Mouse (Mus musculus) kidney, embryonic 16.5 days (tissue): ENCODE data around the gene Igf2bp1. TPM values are rescaled to one million over a fixed set of nuclear protein-coding genes. Genes with fewer than 3 reads are reported as not detected.

Experiments
- ATAC-seq: fragments of 200-750 bp; cut with Nextera tagmentation; 2 replicates; pipeline ENCODE4 v1.8.0; 2017; ENCODE audit warnings: moderate TSS enrichment; ENCODE audit not compliant: low FRiP score, low TSS enrichment
- H3K27ac ChIP-seq: fragments of 300-500 bp; sonication (generic); 2 replicates; pipeline ENCODE4 v1.5.1; 2014; ENCODE audit warnings: low read length
- H3K27me3 ChIP-seq: fragments of 300-500 bp; sonication (generic); 2 replicates; pipeline ENCODE4 v1.6.1; 2014; ENCODE audit warnings: low read length, control low read depth, mixed read lengths; ENCODE audit not compliant: insufficient read depth
- H3K36me3 ChIP-seq: fragments of 300-500 bp; sonication (generic); 2 replicates; pipeline ENCODE4 v1.6.1; 2014; ENCODE audit warnings: low read length, control low read depth, mixed read lengths; ENCODE audit not compliant: insufficient read depth
- H3K4me1 ChIP-seq: fragments of 300-500 bp; sonication (generic); 2 replicates; pipeline ENCODE4 v1.6.1; 2014; ENCODE audit warnings: low read length, control low read depth, mixed read lengths; ENCODE audit not compliant: insufficient read depth
- H3K4me2 ChIP-seq: fragments of 300-500 bp; sonication (generic); replicated peaks from 2 replicates; pipeline ENCODE4 v1.6.1; 2014; ENCODE audit warnings: low read depth, low read length
- H3K4me3 ChIP-seq: fragments of 300-500 bp; sonication (generic); 2 replicates; pipeline ENCODE4 v1.5.1; 2014; ENCODE audit warnings: mild to moderate bottlenecking, low read length
- H3K9ac ChIP-seq: fragments of 300-500 bp; sonication (generic); replicated peaks from 2 replicates; pipeline ENCODE4 v1.6.1; 2014; ENCODE audit warnings: low read length
- H3K9me3 ChIP-seq: fragments of 300-500 bp; sonication (generic); 2 replicates; pipeline ENCODE4 v1.6.1; 2016; ENCODE audit warnings: low read length, control low read depth
- WGBS: fragments of 180-500 bp; shearing (Covaris S2); extraction: QIAGEN DNeasy Blood & Tissue Kit; methylation state at CpG from one replicate; pipeline ENCODE4 v1.1.7; 2014; 5-methylcytosine and 5-hydroxymethylcytosine counted together
- polyA plus RNA-seq: library from polyadenylated mRNA; unstranded; fragments of >200 nt; fragmentation: Nextera tagmentation; extraction: Ambion mirVana; gene quantifications from 2 replicates; pipeline ENCODE4 v1.2.1, GENCODE M21; 2015

Gene Igf2bp1
- polyA plus RNA-seq, 1 experiment from 2014 or later: 57.2 TPM

DNA sequence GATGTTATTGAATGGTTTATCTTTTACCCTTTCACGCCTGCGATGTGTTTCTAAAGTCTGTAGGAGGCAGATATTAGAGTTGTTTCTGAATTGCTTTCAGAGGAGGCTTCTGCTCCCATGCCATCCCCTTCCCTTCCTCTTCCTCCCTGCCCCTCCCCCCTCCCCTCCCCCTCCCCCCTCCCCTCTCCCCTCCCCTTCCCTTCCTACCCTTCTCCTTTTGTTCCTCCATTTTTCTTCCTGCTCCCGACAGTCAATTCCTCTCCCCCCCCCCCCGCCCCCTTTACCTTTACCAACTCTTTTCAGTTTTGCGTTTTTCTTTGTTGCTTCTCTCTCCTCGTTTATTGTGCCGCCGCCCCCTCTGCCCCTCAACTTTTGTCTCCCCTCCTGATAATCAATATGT is 6.2 kb upstream of the Igf2bp1 start:
- Histone ChIP-seq H3K4me1 (peaks cover 10% of the 10 kb centered on the region; the same call in 1 of the 2 replicates), H3K4me2 (no peak overlapping the region), H3K4me3 (no peak overlapping the region), H3K36me3 (no peaks in the 10 kb centered on the region), H3K27ac (no peak overlapping the region), H3K27me3 (peaks cover 16% of the 10 kb centered on the region), H3K9ac (no peak overlapping the region), H3K9me3 (no peaks in the 10 kb centered on the region)
- ATAC-seq: no peak
- 9% methylated on average over 5 of the region's 8 CpGs for WGBS

DNA sequence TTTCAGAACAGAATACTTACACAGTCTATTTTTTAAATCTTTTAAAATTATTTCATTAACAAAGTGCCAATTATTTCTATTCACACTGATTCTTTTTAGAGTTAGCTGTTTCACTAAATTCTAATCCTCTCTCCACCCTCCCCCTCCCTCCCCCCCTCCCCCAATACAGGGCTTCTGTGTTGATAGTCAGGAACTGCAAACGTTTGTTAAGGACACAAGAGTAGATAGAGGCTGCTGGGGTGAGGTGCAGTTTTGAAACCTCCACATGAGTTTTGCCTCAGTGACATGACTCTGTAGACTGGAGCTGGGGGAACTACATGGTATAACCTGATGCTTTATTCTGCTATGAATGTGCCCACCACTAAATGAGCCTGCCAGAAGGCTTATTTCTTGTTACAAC is 3.1 kb upstream of the Igf2bp1 start:
- H3K4me1 ChIP-seq: peaks cover 14% of the 10 kb centered on the region; the same call in 1 of the 2 replicates
- no peak overlapping the region for H3K27ac ChIP-seq
- H3K9me3 ChIP-seq: no peaks in the 10 kb centered on the region
- peaks cover 16% of the 10 kb centered on the region for H3K27me3 ChIP-seq
- no peak overlapping the region for H3K9ac ChIP-seq
- ATAC-seq: no peak
- no peaks in the 10 kb centered on the region for H3K36me3 ChIP-seq
- H3K4me2 ChIP-seq: no peak overlapping the region
- no peak overlapping the region for H3K4me3 ChIP-seq
- WGBS: 9% methylated on average over 1 of the region's 1 CpGs

- H3K9me3 ChIP-seq: no peaks in the 10 kb centered on the region
- H3K4me3 ChIP-seq: peak overlapping the region; percentile 90
- peaks cover 11% of the 10 kb centered on the region; the same call in 1 of the 2 replicates for H3K27me3 ChIP-seq
- H3K27ac ChIP-seq: peak overlapping the region; percentile 96
- ATAC-seq: no peak; the same call in 1 of the 2 replicates
- H3K9ac ChIP-seq: peak overlapping the region; percentile 97
- H3K4me2 ChIP-seq: peak overlapping the region; percentile 98
- WGBS: under 1% methylated on average over 33 of the region's 33 CpGs
- peaks cover 23% of the 10 kb centered on the region for H3K4me1 ChIP-seq
- H3K36me3 ChIP-seq: no peaks in the 10 kb centered on the region
Observed at GRCm38 (mm10) chr11:96007516-96008235, 1.9 kb upstream of the Igf2bp1 start.

DNA sequence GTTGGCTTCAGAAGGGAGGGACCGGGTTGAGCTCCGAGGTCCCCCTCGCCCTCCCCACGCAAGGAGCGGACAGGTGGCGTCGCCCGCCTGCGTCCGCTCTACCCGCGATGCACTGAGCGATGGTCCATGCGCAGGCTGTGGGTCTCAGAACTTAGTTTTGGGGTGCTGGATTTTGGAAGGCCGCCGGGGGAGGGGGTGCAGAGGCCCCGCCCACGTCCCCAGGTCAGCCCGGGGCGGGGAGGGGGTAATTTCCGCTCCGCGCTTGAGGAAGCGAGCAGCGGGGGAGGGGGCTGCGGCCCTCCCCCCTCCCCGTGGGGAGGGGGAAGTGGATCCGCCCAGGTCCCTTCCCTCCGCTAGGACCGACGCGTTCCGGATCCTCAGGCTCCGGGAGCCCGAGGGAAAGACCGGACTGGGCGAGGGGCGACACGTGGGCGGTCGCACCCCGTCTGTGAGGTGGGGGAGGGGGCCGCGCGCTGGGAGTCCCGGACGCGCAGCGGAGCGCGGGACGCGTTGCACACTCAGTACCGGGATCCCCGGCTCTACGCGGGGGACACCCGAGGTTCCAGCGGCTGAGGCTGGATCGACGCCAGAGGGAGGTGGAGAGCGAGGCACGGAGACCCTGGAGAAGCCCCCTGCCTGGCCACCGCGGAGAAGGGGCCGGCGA is 1.2 kb upstream of the Igf2bp1 start:
- ATAC-seq: peak; percentile 75
- peak overlapping the region; percentile 97 for H3K9ac ChIP-seq
- H3K4me2 ChIP-seq: peak overlapping the region; percentile 98
- no peaks in the 10 kb centered on the region for H3K36me3 ChIP-seq
- H3K4me3 ChIP-seq: peak overlapping the region; percentile 90
- H3K27ac ChIP-seq: peak overlapping the region; percentile 96
- WGBS: under 1% methylated on average over 55 of the region's 67 CpGs
- H3K4me1 ChIP-seq: peaks cover 30% of the 10 kb centered on the region
- H3K9me3 ChIP-seq: no peaks in the 10 kb centered on the region
- H3K27me3 ChIP-seq: peaks cover 8% of the 10 kb centered on the region; the same call in 1 of the 2 replicates

DNA sequence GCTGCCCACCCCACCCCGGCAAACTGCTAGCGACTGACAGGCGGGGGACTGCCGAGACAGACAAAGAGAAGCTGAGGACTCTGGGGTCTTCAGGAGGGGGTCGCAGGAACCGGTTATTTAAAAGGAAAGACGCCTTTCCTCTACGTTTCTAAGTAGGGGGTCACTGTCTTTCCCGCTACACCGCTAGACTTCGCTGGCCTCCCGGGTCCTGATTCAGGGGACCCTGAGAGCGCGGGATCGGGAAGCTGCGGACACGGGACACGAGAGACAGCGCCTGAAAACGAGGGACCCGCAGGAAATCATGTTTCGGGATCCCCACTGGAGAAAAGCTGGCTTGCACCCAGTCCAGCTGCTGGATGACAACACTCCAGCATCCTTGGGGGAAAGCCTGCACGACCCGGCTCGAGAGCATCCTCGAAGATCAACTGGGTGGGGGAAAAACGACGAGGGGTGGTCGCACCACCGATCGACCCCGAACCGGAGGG is 669 bp upstream of the Igf2bp1 start:
- 0% methylated on average over 33 of the region's 33 CpGs for WGBS
- peak overlapping the region; percentile 90 for H3K4me3 ChIP-seq
- peak overlapping the region; percentile 96 for H3K27ac ChIP-seq
- 0 out of 2 replicates have a peak, but pooled peaks have one; percentile 25 for ATAC-seq
- peak overlapping the region; percentile 97 for H3K9ac ChIP-seq
- H3K9me3 ChIP-seq: no peaks in the 10 kb centered on the region
- peak overlapping the region; percentile 98 for H3K4me2 ChIP-seq
- H3K4me1 ChIP-seq: peaks cover 36% of the 10 kb centered on the region
- H3K36me3 ChIP-seq: no peaks in the 10 kb centered on the region
- H3K27me3 ChIP-seq: peaks cover 7% of the 10 kb centered on the region; the same call in 1 of the 2 replicates

- Histone ChIP-seq H3K4me2 (peak overlapping the region; percentile 98), H3K27me3 (peaks cover 3% of the 10 kb centered on the region; the same call in 1 of the 2 replicates), H3K4me3 (peak overlapping the region; percentile 90), H3K27ac (peak overlapping the region; percentile 96), H3K36me3 (no peaks in the 10 kb centered on the region), H3K9me3 (no peaks in the 10 kb centered on the region), H3K9ac (peak overlapping the region; percentile 97), H3K4me1 (peaks cover 48% of the 10 kb centered on the region)
- ATAC-seq: peak; percentile 35
- 0% methylated on average over 49 of the region's 57 CpGs for WGBS
Observed at GRCm38 (mm10) chr11:96004793-96005402, 842 bp downstream of the Igf2bp1 start.

- H3K4me1 ChIP-seq: peaks cover 49% of the 10 kb centered on the region
- WGBS: 0% methylated on average over 32 of the region's 32 CpGs
- no peaks in the 10 kb centered on the region for H3K9me3 ChIP-seq
- peak overlapping the region; percentile 97 for H3K9ac ChIP-seq
- no peaks in the 10 kb centered on the region for H3K36me3 ChIP-seq
- peak overlapping the region; percentile 96 for H3K27ac ChIP-seq
- H3K4me3 ChIP-seq: peak overlapping the region; percentile 90
- peaks cover 3% of the 10 kb centered on the region; the same call in 1 of the 2 replicates for H3K27me3 ChIP-seq
- H3K4me2 ChIP-seq: peak overlapping the region; percentile 98
- no peak for ATAC-seq
Observed at GRCm38 (mm10) chr11:96003969-96004792, 1.6 kb downstream of the Igf2bp1 start.

DNA sequence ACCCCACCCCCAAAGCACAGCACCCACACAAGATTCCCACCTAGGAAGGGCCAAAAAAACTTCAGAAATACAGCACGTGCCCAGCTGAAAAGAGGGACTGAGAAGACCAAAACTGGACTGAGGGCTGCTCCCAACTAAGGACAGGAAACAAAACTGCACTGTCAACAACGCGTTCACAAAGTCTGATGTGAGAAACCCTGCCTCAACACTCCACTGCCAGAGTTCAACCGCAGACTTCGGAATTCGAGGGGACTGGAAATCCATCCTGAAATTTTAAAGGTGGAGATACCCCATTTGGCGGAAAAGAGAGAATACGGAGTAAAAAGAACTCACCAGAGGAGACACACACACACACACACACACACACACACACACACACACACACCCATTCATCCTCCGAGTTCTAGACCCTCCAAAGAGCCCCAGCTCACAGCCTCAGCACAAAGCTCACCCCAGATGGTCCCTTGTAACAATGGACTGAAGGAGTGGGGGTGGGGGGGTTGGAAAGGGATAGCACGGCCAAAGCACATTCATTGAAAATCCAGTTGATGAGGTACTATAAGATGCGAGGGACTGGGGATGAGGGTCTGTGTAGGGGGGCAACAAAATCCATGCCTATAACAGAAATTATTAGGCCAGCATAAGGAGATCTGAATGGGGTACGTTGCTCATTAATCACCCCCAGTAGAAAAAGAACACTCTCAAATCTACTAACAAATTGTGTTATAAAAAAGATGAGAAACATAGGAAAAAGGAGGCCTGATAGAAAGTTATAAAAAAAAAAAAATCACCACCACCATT is 2.4 kb downstream of the Igf2bp1 start:
- H3K9me3 ChIP-seq: no peaks in the 10 kb centered on the region
- peaks cover 51% of the 10 kb centered on the region for H3K4me1 ChIP-seq
- no peaks in the 10 kb centered on the region for H3K27me3 ChIP-seq
- H3K4me2 ChIP-seq: peak overlapping the region; percentile 98
- peak overlapping the region; percentile 43; the same call in 1 of the 2 replicates for H3K27ac ChIP-seq
- peak overlapping the region; percentile 65 for H3K9ac ChIP-seq
- no peak for ATAC-seq
- 1% methylated on average over 12 of the region's 12 CpGs for WGBS
- peak overlapping the region; percentile 90 for H3K4me3 ChIP-seq
- H3K36me3 ChIP-seq: 0 out of 2 replicates have a peak, but pooled peaks cover 2% of the 10 kb centered on the region
